8 mouse cellular contexts compared by ENCODE assay signal in the genomic region with DNA sequence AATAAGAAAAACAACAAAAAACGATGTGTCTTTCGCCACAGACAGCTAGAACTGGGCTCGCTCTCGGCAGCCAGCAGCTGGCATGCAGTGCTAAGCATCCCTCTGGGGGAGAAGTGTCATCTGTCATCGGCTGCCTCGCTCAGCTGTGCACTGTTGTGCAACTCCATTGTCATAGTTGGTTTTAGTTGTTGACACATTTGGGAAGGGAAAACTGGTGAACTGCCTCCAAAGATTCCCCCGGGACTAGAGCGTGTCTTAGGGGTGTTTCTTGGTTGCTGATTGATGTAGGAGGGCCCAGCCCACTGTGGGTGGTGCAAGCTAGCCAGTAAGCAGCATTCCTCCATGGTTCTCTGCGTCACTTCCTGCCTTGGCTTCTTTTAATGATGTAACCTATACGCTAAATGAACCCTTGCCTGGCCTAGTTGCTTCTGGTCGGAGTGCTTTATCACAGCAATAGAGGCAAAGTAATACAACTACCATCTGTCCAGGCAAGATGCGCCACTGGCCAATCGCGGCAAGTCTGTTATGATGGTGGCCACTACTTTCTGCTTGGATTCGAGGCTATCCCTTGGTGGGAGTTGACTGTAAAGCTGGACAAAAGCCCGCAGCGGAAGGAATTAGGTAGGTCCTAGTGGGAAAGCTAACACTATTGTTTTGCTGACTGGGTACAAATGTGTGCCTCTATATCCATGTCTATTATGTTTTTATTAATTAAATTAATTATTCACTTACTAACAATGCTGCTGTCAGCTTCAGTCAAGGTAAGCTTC. TPM values are rescaled to one million over a fixed set of nuclear protein-coding genes. Genes with fewer than 3 reads are reported as not detected.
DNase-seq lines count a peak whose midpoint lies in the region; ATAC-seq lines count a peak whose summit lies in the region.

No protein-coding gene starts in this region.

- ATAC-seq in midbrain, embryonic 13.5 days: peak; percentile 30; the same call in 1 of the 2 replicates

- H3K27ac ChIP-seq in midbrain, embryonic 13.5 days: no peak overlapping the region

- H3K9me3 ChIP-seq in midbrain, embryonic 13.5 days: no peaks in the 10 kb centered on the region

- intact Hi-C loops in left cerebral cortex, postnatal 4 days (cut with DNase I): no loop called here
- intact Hi-C loops in left cerebral cortex, postnatal 25 days (cut with DNase I): no loop called here

- H3K4me2 ChIP-seq in midbrain, embryonic 13.5 days (replicated peaks): no peak overlapping the region

- H3K9ac ChIP-seq in midbrain, embryonic 13.5 days (replicated peaks): no peak overlapping the region

- DNase-seq in left cerebral cortex, postnatal 4 days: peak; percentile 42
- DNase-seq in left cerebral cortex, postnatal 25 days (ENCODE audit: low spot score in 2 of 2): no peak
- peak; percentile 30 for DNase-seq in T-cell, adult 2 months (ENCODE audit: low spot score)
- DNase-seq in gonadal fat pad, adult 2 months (ENCODE audit: low read depth): peak; percentile 49
- peak; percentile 50 for DNase-seq in kidney, postnatal 14 days
- DNase-seq in spleen, adult 12 weeks (ENCODE audit: low spot score): no peak
- DNase-seq in spleen, adult 18-20 months: no peak

- WGBS in midbrain, embryonic 13.5 days: 72% methylated on average over 17 of the region's 17 CpGs

- no peaks in the 10 kb centered on the region for H3K36me3 ChIP-seq in midbrain, embryonic 13.5 days

- peaks cover 12% of the 10 kb centered on the region for H3K4me1 ChIP-seq in midbrain, embryonic 13.5 days (replicated peaks)

- no peak overlapping the region for H3K4me3 ChIP-seq in midbrain, embryonic 13.5 days (replicated peaks)

- no peaks in the 10 kb centered on the region for H3K27me3 ChIP-seq in midbrain, embryonic 13.5 days

RNA-seq across cellular contexts. Expression of a gene that starts 11.2 kb away (rescaled TPM):
- 1 to 10 TPM; 4.1 to 5.2 TPM for total RNA-seq in left cerebral cortex, postnatal 4 days (2021)
- total RNA-seq in left cerebral cortex, postnatal 25 days (2021): 1 to 10 TPM; 4.8 to 4.9 TPM
- 65.4 and 95.7 TPM in 2 replicates for polyA plus RNA-seq in gonadal fat pad, adult 2 months (2012; rRNA removed)
- polyA plus RNA-seq in midbrain, embryonic 13.5 days (2015; fragmentation: Nextera tagmentation; extraction: Ambion mirVana): 4.2 and 4.7 TPM in 2 replicates

RNA-seq across cellular contexts. Expression of a gene that starts 53.0 kb away (rescaled TPM):
- total RNA-seq in left cerebral cortex, postnatal 4 days (2021): 1 to 10 TPM; 1.6 to 1.7 TPM
- under 1 TPM; 0.48 to 0.66 TPM for total RNA-seq in left cerebral cortex, postnatal 25 days (2021)
- 3.0 and 4.8 TPM in 2 replicates for polyA plus RNA-seq in gonadal fat pad, adult 2 months (2012; rRNA removed)
- polyA plus RNA-seq in midbrain, embryonic 13.5 days (2015; fragmentation: Nextera tagmentation; extraction: Ambion mirVana): 0.71 and 0.82 TPM in 2 replicates

Comparison
In these comparisons a context has a peak if more than half of its experiments do, and no peak if none do; other contexts are left out.
1. DNase-seq: peak in left cerebral cortex, postnatal 4 days (single experiment), T-cell, adult 2 months (single experiment), gonadal fat pad, adult 2 months (single experiment) and kidney, postnatal 14 days (single experiment); none in left cerebral cortex, postnatal 25 days (0 of 2), spleen, adult 12 weeks (single experiment) and spleen, adult 18-20 months (0 of 2).